Mouse (Mus musculus) lung, embryonic 14.5 days (tissue): ENCODE results near the gene Mvp. TPM values are rescaled to one million over a fixed set of nuclear protein-coding genes. Genes with fewer than 3 reads are reported as not detected.

Experiments used
- ATAC-seq: fragments of 200-750 bp; cut with Nextera tagmentation; 2 replicates; pipeline ENCODE4 v1.8.0; 2017; ENCODE audit warnings: mild to moderate bottlenecking, moderate TSS enrichment, moderate library complexity; ENCODE audit not compliant: insufficient read depth
- DNase-seq: peaks from one replicate; pipeline ENCODE4 v3.0.0-alpha.2; 2015
- H3K27ac ChIP-seq: fragments of 300-500 bp; sonication (generic); 2 replicates; pipeline ENCODE4 v1.5.1; 2014; ENCODE audit warnings: low read depth, mild to moderate bottlenecking, moderate library complexity
- H3K27me3 ChIP-seq: fragments of 300-500 bp; sonication (generic); 2 replicates; pipeline ENCODE4 v1.6.1; 2014; ENCODE audit warnings: low read length, control low read depth; ENCODE audit not compliant: insufficient read depth
- H3K36me3 ChIP-seq: fragments of 300-500 bp; sonication (generic); 2 replicates; pipeline ENCODE4 v1.6.1; 2014; ENCODE audit warnings: control low read depth; ENCODE audit not compliant: insufficient read depth
- H3K4me1 ChIP-seq: fragments of 300-500 bp; sonication (generic); 2 replicates; pipeline ENCODE4 v1.6.1; 2014; ENCODE audit warnings: antibody characterized with exemption, control low read depth; ENCODE audit not compliant: insufficient read depth
- H3K4me2 ChIP-seq: fragments of 300-500 bp; sonication (generic); 2 replicates; pipeline ENCODE4 v1.6.1; 2014; ENCODE audit warnings: mild to moderate bottlenecking
- H3K4me3 ChIP-seq: fragments of 300-500 bp; sonication (generic); 2 replicates; pipeline ENCODE4 v1.5.1; 2014; ENCODE audit warnings: low read depth, low read length
- H3K9ac ChIP-seq: fragments of 300-500 bp; sonication (generic); 2 replicates; pipeline ENCODE4 v1.6.1; 2014
- H3K9me3 ChIP-seq: fragments of 300-500 bp; sonication (generic); 2 replicates; pipeline ENCODE4 v1.6.1; 2016; ENCODE audit warnings: low read depth, low read length, control low read depth
- CTCF ChIP-seq: IDR thresholded peaks from 2 replicates; pipeline ENCODE4 v1.5.1; 2016; ENCODE audit warnings: antibody characterized with exemption, low read depth
- WGBS: fragments of 180-500 bp; shearing (Covaris S2); extraction: QIAGEN DNeasy Blood & Tissue Kit; methylation state at CpG from one replicate; pipeline ENCODE4 v1.1.7; 2014; 5-methylcytosine and 5-hydroxymethylcytosine counted together
- polyA plus RNA-seq: library from polyadenylated mRNA; unstranded; fragments of >200 nt; fragmentation: Nextera tagmentation; extraction: Ambion mirVana; gene quantifications from 2 replicates; pipeline ENCODE4 v1.2.1, GENCODE M21; 2014

The Mvp gene
- polyA plus RNA-seq, 1 experiment from 2014 or later: 8.0 TPM

- H3K27ac ChIP-seq: peak within 1 kb of the TSS; percentile 99
- peak; percentile 100 for DNase-seq
- H3K4me2 ChIP-seq: peak within 1 kb of the TSS; percentile 99
- H3K36me3 ChIP-seq: peaks cover 73% of the 10 kb centered on the region
- ATAC-seq: peak; percentile 89
- no peak for TF ChIP-seq CTCF
- no peaks in the 10 kb centered on the region for H3K9me3 ChIP-seq
- peak within 1 kb of the TSS; percentile 97 for H3K4me3 ChIP-seq
- H3K9ac ChIP-seq: peak within 1 kb of the TSS; percentile 97
- WGBS: under 1% methylated on average over 60 of the region's 63 CpGs
- H3K27me3 ChIP-seq: no peaks in the 10 kb centered on the region
- H3K4me1 ChIP-seq: peaks cover 22% of the 10 kb centered on the region
Measured at GRCm38 (mm10) chr7:127026984-127027726, 12.7 kb upstream of the Mvp start, which contains the start of gene Maz. Maz (minus strand) TSS chr7:127027037.

DNA sequence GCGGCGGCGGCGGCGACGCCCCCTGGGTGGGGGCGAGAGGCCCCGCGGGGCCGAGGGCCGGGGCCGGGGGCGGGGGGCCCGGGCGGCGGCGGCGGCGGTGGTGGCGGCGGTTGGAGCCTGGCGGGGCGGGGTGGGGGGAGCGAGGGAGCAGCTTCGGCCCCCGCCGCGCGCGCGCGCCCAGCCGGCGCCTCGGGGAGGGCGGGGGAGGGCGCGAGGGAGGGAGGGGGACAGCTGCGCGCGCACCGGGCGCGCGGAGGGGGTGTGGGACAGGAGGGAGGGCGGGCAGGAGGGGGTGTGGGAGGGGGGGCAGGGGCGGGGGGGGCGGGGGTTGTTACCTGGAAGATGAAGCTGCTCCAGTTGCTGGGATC is 12.2 kb upstream of the Mvp start:
- peaks cover 73% of the 10 kb centered on the region for H3K36me3 ChIP-seq
- no peak for ATAC-seq

GRCm38 (mm10) chr7:127026161-127026600 is 11.8 kb upstream of the Mvp start:
- Histone ChIP-seq H3K27ac (peak overlapping the region; percentile 99), H3K36me3 (peaks cover 69% of the 10 kb centered on the region), H3K9me3 (no peaks in the 10 kb centered on the region), H3K4me3 (peak overlapping the region; percentile 97), H3K4me1 (peaks cover 22% of the 10 kb centered on the region), H3K27me3 (no peaks in the 10 kb centered on the region), H3K9ac (peak overlapping the region; percentile 97), H3K4me2 (peak overlapping the region; percentile 99)
- ATAC-seq (peak; percentile 21), DNase-seq (peak; percentile 74)
- TF ChIP-seq CTCF: no peak
- WGBS: under 1% methylated on average over 29 of the region's 48 CpGs

More for the DNA sequence above, 12.2 kb upstream of the Mvp start:
- WGBS: 0% methylated on average over 23 of the region's 48 CpGs
- H3K4me3 ChIP-seq: peak overlapping the region; percentile 97
- peak overlapping the region; percentile 99 for H3K27ac ChIP-seq
- peak overlapping the region; percentile 97 for H3K9ac ChIP-seq
- no peaks in the 10 kb centered on the region for H3K9me3 ChIP-seq
- TF ChIP-seq CTCF: no peak
- no peaks in the 10 kb centered on the region for H3K27me3 ChIP-seq
- peaks cover 22% of the 10 kb centered on the region for H3K4me1 ChIP-seq
- DNase-seq: no peak
- H3K4me2 ChIP-seq: peak overlapping the region; percentile 99

DNA sequence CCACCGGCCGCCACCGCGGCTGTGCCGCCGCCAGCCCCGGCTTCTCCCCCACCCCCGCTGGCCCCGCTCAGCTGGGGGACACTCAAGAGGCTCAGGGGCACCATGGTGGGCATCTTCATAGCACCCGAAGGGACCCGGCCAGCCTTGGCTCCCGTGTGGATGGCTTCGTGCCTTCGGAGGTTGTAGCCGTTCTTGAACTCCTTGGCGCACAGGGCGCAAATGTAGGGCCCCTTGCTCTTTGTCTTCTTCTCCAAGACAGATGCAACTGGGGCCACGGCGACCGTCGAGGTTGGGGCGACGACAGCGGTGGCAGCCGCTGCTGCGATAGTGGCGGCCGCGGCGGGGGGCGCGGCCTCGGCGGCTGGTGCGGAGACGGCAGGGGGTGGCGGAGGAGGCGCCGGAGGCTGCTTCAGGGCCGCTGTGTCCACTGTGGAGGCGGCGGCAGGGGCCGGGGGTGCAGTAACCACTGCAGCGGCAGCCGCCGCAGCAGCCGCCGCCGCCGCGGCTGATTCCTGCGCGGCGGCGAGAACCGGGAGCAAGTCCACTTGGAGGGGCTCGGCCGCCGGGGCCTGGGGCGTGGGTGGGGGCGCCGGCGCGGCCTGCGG is 11.2 kb upstream of the Mvp start:
- Histone ChIP-seq H3K4me3 (peak overlapping the region; percentile 97), H3K27ac (peak overlapping the region; percentile 99), H3K4me1 (peaks cover 22% of the 10 kb centered on the region), H3K36me3 (peaks cover 64% of the 10 kb centered on the region), H3K4me2 (peak overlapping the region; percentile 99), H3K27me3 (no peaks in the 10 kb centered on the region), H3K9ac (peak overlapping the region; percentile 97), H3K9me3 (no peaks in the 10 kb centered on the region)
- peak; percentile 54 for DNase-seq
- no peak for TF ChIP-seq CTCF
- ATAC-seq: no peak
- WGBS: under 1% methylated on average over 65 of the region's 65 CpGs

DNA sequence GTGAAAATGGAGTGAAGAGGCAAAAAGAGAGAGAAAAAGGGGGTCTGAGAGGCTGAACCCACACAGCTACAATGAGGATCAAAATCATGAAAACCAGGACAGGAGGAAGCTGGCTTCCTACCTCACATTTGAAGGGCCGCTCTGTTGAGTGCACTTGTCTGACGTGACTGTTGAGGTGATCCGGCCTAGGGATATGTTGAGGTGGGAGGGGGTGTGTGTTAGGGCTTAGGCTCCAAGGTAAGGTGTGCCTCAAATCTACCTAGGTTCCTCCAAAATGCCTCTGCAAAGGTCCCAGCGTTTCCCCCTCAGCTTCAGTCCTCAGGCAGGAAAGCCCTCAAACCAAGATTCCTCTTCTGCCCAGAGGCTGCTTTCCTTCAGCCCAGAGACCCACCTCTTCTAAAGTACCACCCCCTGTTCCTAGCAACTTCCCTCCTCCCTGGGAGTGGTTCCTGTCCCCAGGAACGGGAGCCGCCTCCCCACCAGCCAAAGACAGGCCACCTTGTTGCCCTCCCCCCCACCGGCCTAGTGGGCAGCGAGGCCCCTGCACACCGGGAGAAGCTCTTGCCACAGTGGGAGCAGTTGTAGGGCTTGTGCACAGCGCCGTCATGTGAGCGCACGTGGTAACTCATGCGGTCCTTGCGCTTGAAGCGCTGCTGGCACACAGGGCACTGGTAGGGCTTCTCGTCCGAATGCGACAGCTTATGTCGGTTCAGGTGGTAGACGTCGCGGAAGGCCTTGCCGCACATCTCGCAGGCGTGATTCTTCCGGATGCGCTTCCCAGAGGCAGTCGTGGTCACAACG is 10.5 kb upstream of the Mvp start:
- Histone ChIP-seq H3K27ac (peak overlapping the region; percentile 99), H3K4me2 (peak overlapping the region; percentile 99), H3K9me3 (no peaks in the 10 kb centered on the region), H3K4me3 (peak overlapping the region; percentile 97), H3K27me3 (no peaks in the 10 kb centered on the region), H3K4me1 (peaks cover 22% of the 10 kb centered on the region), H3K36me3 (peaks cover 57% of the 10 kb centered on the region), H3K9ac (peak overlapping the region; percentile 97)
- DNase-seq (peak; percentile 86), ATAC-seq (peak; percentile 26)
- TF ChIP-seq CTCF: peak; percentile 78
- 0% methylated on average over 30 of the region's 30 CpGs for WGBS

- ATAC-seq: no peak
- H3K9me3 ChIP-seq: no peaks in the 10 kb centered on the region
- no peaks in the 10 kb centered on the region for H3K27me3 ChIP-seq
- H3K4me2 ChIP-seq: peak overlapping the region; percentile 99
- TF ChIP-seq CTCF: no peak
- H3K9ac ChIP-seq: peak overlapping the region; percentile 97
- peaks cover 22% of the 10 kb centered on the region for H3K4me1 ChIP-seq
- H3K4me3 ChIP-seq: peak overlapping the region; percentile 97
- no peak for DNase-seq
- H3K36me3 ChIP-seq: peaks cover 53% of the 10 kb centered on the region
- peak overlapping the region; percentile 99 for H3K27ac ChIP-seq
- 15% methylated on average over 19 of the region's 19 CpGs for WGBS
Measured at GRCm38 (mm10) chr7:127023896-127024690, 9.7 kb upstream of the Mvp start.
